Mouse (Mus musculus): ENCODE measurements at regions not wholly inside any gene's neighbourhood (a gene's known extent, or its start where the extent isn't known, plus 50 kb on each side); places are given as distances from the start of the nearest gene placed in this dataset.

DNA sequence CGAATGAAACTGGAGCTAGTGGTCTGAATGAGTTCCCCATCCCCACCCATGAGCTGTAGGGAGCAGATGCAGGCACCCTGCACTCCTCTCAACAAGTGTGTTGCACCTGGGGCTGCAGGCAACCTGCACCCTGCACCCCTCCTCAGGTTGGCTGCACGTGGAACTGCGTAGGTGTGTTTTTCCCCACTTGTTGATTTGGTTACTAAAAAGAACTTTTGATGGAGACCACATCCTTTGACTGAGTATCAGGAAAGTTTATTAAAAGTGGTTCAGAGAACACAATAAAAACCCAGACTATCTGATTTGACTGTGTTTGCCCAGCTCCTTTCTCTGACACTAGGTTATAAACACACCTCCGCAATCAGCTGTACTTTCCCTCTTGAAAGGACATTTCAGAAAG lies 456.5 kb downstream of the Rnf144a start:
- TF ChIP-seq MYOD1 (IDR thresholded peaks at IDR 0.05; ENCODE audit: control insufficient read depth, insufficient read length, low read depth) (no peak), FOSL1 (IDR thresholded peaks at IDR 0.05; ENCODE audit: insufficient read depth, low read length, poor library complexity, severe bottlenecking) (no peak), MAX (IDR thresholded peaks at IDR 0.05) (no peak), USF1 (IDR thresholded peaks at IDR 0.05; ENCODE audit: low read depth) (no peak), CEBPB (IDR thresholded peaks at IDR 0.05; ENCODE audit: low read depth) (no peak), CTCF (IDR thresholded peaks at IDR 0.05; ENCODE audit: control insufficient read depth, insufficient read depth, insufficient read length) (no peak), MYOG (IDR thresholded peaks at IDR 0.05; ENCODE audit: control insufficient read depth, extremely low read depth, insufficient read length) (no peak)
- H3K79me2 ChIP-seq (ENCODE audit: control insufficient read depth, insufficient read depth): no peaks in the 10 kb centered on the region
- no peak overlapping the region for H3ac ChIP-seq (ENCODE audit: control insufficient read depth, insufficient read length, low read depth)
- H3K36me3 ChIP-seq (ENCODE audit: control insufficient read depth, insufficient read depth): no peaks in the 10 kb centered on the region
- no peaks in the 10 kb centered on the region for H3K27me3 ChIP-seq (ENCODE audit: control insufficient read depth, insufficient read depth, insufficient read length)
- H3K79me3 ChIP-seq (ENCODE audit: low read depth): no peaks in the 10 kb centered on the region
- no peak overlapping the region for H3K4me3 ChIP-seq (ENCODE audit: insufficient read depth, poor library complexity, severe bottlenecking)

GRCm38 (mm10) chr12:25957547-25957946 lies 457.5 kb downstream of the Rnf144a start:
- H3K79me2 ChIP-seq (ENCODE audit: control insufficient read depth, insufficient read depth): no peaks in the 10 kb centered on the region
- TF ChIP-seq CTCF (IDR thresholded peaks at IDR 0.05; ENCODE audit: control insufficient read depth, insufficient read depth, insufficient read length) (no peak), CEBPB (IDR thresholded peaks at IDR 0.05; ENCODE audit: low read depth) (no peak)
- no peak overlapping the region for H3K4me3 ChIP-seq (ENCODE audit: insufficient read depth, poor library complexity, severe bottlenecking)
- H3K27me3 ChIP-seq (ENCODE audit: control insufficient read depth, insufficient read depth, insufficient read length): no peaks in the 10 kb centered on the region
- no peaks in the 10 kb centered on the region for H3K79me3 ChIP-seq (ENCODE audit: low read depth)
- H3K36me3 ChIP-seq (ENCODE audit: control insufficient read depth, insufficient read depth): no peaks in the 10 kb centered on the region
- H3ac ChIP-seq (ENCODE audit: control insufficient read depth, insufficient read length, low read depth): no peak overlapping the region

- H3K79me2 ChIP-seq (ENCODE audit: control insufficient read depth, insufficient read depth): no peaks in the 10 kb centered on the region
- H3ac ChIP-seq (ENCODE audit: control insufficient read depth, insufficient read length, low read depth): no peak overlapping the region
- no peak overlapping the region for H3K4me3 ChIP-seq (ENCODE audit: insufficient read depth, poor library complexity, severe bottlenecking)
- no peaks in the 10 kb centered on the region for H3K79me3 ChIP-seq (ENCODE audit: low read depth)
- H3K36me3 ChIP-seq (ENCODE audit: control insufficient read depth, insufficient read depth): no peaks in the 10 kb centered on the region
- no peaks in the 10 kb centered on the region for H3K27me3 ChIP-seq (ENCODE audit: control insufficient read depth, insufficient read depth, insufficient read length)
- TF ChIP-seq CTCF (IDR thresholded peaks at IDR 0.05; ENCODE audit: control insufficient read depth, insufficient read depth, insufficient read length) (no peak), MAX (IDR thresholded peaks at IDR 0.05) (no peak), MYOG (IDR thresholded peaks at IDR 0.05; ENCODE audit: control insufficient read depth, extremely low read depth, insufficient read length) (no peak), FOSL1 (IDR thresholded peaks at IDR 0.05; ENCODE audit: insufficient read depth, low read length, poor library complexity, severe bottlenecking) (no peak), MYOD1 (IDR thresholded peaks at IDR 0.05; ENCODE audit: control insufficient read depth, insufficient read length, low read depth) (no peak), CEBPB (IDR thresholded peaks at IDR 0.05; ENCODE audit: low read depth) (no peak), USF1 (IDR thresholded peaks at IDR 0.05; ENCODE audit: low read depth) (no peak)
Measured at GRCm38 (mm10) chr12:25947107-25947506, 467.9 kb downstream of the Rnf144a start.

DNA sequence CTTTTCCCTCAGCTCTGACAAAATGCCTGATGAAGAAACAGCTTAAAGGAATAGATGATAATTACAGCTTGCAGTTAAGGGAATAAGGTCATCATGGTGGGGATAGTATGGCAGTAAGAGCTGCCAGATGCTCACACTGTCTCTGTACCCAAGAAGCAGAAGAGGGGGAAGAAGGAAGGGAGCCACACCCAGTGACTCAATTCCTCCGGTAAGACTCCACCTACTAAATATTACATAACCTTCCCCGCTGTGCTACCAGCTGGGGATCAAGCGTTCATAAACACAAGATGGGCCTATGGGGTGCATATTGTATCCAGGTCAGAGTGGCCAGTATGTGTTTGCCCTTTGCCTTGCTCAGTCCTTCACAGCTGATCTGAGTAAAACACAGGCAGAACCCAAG lies 468.9 kb downstream of the Rnf144a start:
- no peaks in the 10 kb centered on the region for H3K36me3 ChIP-seq (ENCODE audit: control insufficient read depth, insufficient read depth)
- H3K4me3 ChIP-seq (ENCODE audit: insufficient read depth, poor library complexity, severe bottlenecking): no peak overlapping the region
- H3K79me2 ChIP-seq (ENCODE audit: control insufficient read depth, insufficient read depth): no peaks in the 10 kb centered on the region
- no peaks in the 10 kb centered on the region for H3K27me3 ChIP-seq (ENCODE audit: control insufficient read depth, insufficient read depth, insufficient read length)
- H3ac ChIP-seq (ENCODE audit: control insufficient read depth, insufficient read length, low read depth): no peak overlapping the region
- no peaks in the 10 kb centered on the region for H3K79me3 ChIP-seq (ENCODE audit: low read depth)
- TF ChIP-seq USF1 (IDR thresholded peaks at IDR 0.05; ENCODE audit: low read depth): no peak
- no peak for TF ChIP-seq CTCF (IDR thresholded peaks at IDR 0.05; ENCODE audit: control insufficient read depth, insufficient read depth, insufficient read length)
- no peak for TF ChIP-seq MYOD1 (IDR thresholded peaks at IDR 0.05; ENCODE audit: control insufficient read depth, insufficient read length, low read depth)
- no peak for TF ChIP-seq CEBPB (IDR thresholded peaks at IDR 0.05; ENCODE audit: low read depth)
- TF ChIP-seq MYOG (IDR thresholded peaks at IDR 0.05; ENCODE audit: control insufficient read depth, extremely low read depth, insufficient read length): no peak
- TF ChIP-seq FOSL1 (IDR thresholded peaks at IDR 0.05; ENCODE audit: insufficient read depth, low read length, poor library complexity, severe bottlenecking): no peak
- TF ChIP-seq MAX (IDR thresholded peaks at IDR 0.05): no peak

DNA sequence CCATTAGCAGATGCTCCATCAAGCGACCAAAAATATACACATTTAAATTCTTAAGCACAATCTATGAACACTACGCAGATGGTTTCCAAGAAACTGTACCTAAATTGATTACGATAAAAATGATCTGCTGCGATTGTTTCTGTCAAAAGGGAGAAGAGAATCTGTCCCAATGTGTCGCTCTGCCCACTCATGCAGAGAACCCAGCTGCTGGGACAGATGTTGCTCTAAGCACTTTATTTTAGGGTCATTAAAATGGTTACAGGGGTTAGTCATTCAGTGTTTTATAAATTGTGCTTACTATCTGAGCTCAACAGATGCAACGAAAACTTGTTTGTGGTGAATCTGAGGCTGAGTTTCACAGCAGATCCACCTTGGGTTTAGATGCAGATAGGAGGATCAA lies 476.2 kb downstream of the Rnf144a start:
- no peaks in the 10 kb centered on the region for H3K79me2 ChIP-seq (ENCODE audit: control insufficient read depth, insufficient read depth)
- no peaks in the 10 kb centered on the region for H3K79me3 ChIP-seq (ENCODE audit: low read depth)
- H3K27me3 ChIP-seq (ENCODE audit: control insufficient read depth, insufficient read depth, insufficient read length): no peaks in the 10 kb centered on the region
- no peak overlapping the region for H3K4me3 ChIP-seq (ENCODE audit: insufficient read depth, poor library complexity, severe bottlenecking)
- H3K36me3 ChIP-seq (ENCODE audit: control insufficient read depth, insufficient read depth): no peaks in the 10 kb centered on the region
- no peak for TF ChIP-seq MYOG (IDR thresholded peaks at IDR 0.05; ENCODE audit: control insufficient read depth, extremely low read depth, insufficient read length)
- TF ChIP-seq MYOD1 (IDR thresholded peaks at IDR 0.05; ENCODE audit: control insufficient read depth, insufficient read length, low read depth): no peak
- no peak for TF ChIP-seq CEBPB (IDR thresholded peaks at IDR 0.05; ENCODE audit: low read depth)
- no peak for TF ChIP-seq FOSL1 (IDR thresholded peaks at IDR 0.05; ENCODE audit: insufficient read depth, low read length, poor library complexity, severe bottlenecking)
- no peak for TF ChIP-seq MAX (IDR thresholded peaks at IDR 0.05)
- no peak for TF ChIP-seq CTCF (IDR thresholded peaks at IDR 0.05; ENCODE audit: control insufficient read depth, insufficient read depth, insufficient read length)
- no peak for TF ChIP-seq USF1 (IDR thresholded peaks at IDR 0.05; ENCODE audit: low read depth)
- no peak overlapping the region for H3ac ChIP-seq (ENCODE audit: control insufficient read depth, insufficient read length, low read depth)

DNA sequence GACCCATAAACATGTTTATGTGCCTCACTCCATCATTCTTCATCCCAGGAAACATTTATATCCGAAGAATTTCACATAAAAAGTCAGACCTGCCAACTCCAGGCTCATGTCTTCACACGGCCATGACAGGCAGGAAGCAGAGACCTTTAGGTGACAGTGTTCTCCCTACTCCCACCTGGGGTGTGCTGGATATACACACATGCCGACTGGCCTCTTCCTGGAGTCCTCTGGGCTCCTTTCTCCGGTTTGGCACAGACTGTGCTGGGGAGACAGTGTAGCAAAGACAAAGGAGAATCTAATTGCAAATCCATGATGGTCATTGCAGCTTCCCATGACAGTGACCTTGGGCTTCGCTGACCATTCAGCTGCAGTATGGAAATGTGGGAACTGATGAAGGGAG lies 480.1 kb downstream of the Rnf144a start:
- Histone ChIP-seq H3K27me3 (ENCODE audit: control insufficient read depth, insufficient read depth, insufficient read length) (no peaks in the 10 kb centered on the region), H3K79me2 (ENCODE audit: control insufficient read depth, insufficient read depth) (no peaks in the 10 kb centered on the region), H3K79me3 (ENCODE audit: low read depth) (no peaks in the 10 kb centered on the region), H3K4me3 (ENCODE audit: insufficient read depth, poor library complexity, severe bottlenecking) (no peak overlapping the region), H3ac (ENCODE audit: control insufficient read depth, insufficient read length, low read depth) (no peak overlapping the region), H3K36me3 (ENCODE audit: control insufficient read depth, insufficient read depth) (no peaks in the 10 kb centered on the region)
- TF ChIP-seq MAX (IDR thresholded peaks at IDR 0.05) (no peak), USF1 (IDR thresholded peaks at IDR 0.05; ENCODE audit: low read depth) (no peak), FOSL1 (IDR thresholded peaks at IDR 0.05; ENCODE audit: insufficient read depth, low read length, poor library complexity, severe bottlenecking) (no peak)
